Mouse (Mus musculus) midbrain, embryonic 14.5 days (tissue): ENCODE data around the gene Tmem86b. TPM values are rescaled to one million over a fixed set of nuclear protein-coding genes. Genes with fewer than 3 reads are reported as not detected.

Experiments used
- ATAC-seq: fragments of 200-750 bp; cut with Nextera tagmentation; 2 replicates; pipeline ENCODE4 v1.8.0; 2017; ENCODE audit warnings: moderate number of reproducible peaks, moderate library complexity; ENCODE audit not compliant: low FRiP score, low TSS enrichment
- DNase-seq: peaks from one replicate; pipeline ENCODE4 v3.0.0-alpha.2; 2015
- H3K27ac ChIP-seq: fragments of 300-500 bp; sonication (generic); replicated peaks from 2 replicates; pipeline ENCODE4 v1.5.1; 2014; ENCODE audit warnings: mild to moderate bottlenecking, low read depth, low read length, moderate library complexity
- H3K27me3 ChIP-seq: fragments of 300-500 bp; sonication (generic); 2 replicates; pipeline ENCODE4 v1.6.1; 2014; ENCODE audit warnings: low read length, control low read depth, mixed read lengths; ENCODE audit not compliant: control insufficient read depth, insufficient read depth
- H3K36me3 ChIP-seq: fragments of 300-500 bp; sonication (generic); 2 replicates; pipeline ENCODE4 v1.6.1; 2014; ENCODE audit warnings: low read length, control low read depth; ENCODE audit not compliant: control insufficient read depth, insufficient read depth
- H3K4me1 ChIP-seq: fragments of 300-500 bp; sonication (generic); 2 replicates; pipeline ENCODE4 v1.6.1; 2014; ENCODE audit warnings: mild to moderate bottlenecking, antibody characterized with exemption, low read length, control low read depth; ENCODE audit not compliant: control insufficient read depth, insufficient read depth
- H3K4me2 ChIP-seq: fragments of 300-500 bp; sonication (generic); 2 replicates; pipeline ENCODE4 v1.6.1; 2014; ENCODE audit warnings: mild to moderate bottlenecking, low read length, moderate library complexity
- H3K4me3 ChIP-seq: fragments of 300-500 bp; sonication (generic); replicated peaks from 2 replicates; pipeline ENCODE4 v1.5.1; 2014; ENCODE audit warnings: low read depth, low read length
- H3K9ac ChIP-seq: fragments of 300-500 bp; sonication (generic); replicated peaks from 2 replicates; pipeline ENCODE4 v1.6.1; 2014; ENCODE audit warnings: mild to moderate bottlenecking, low read length, moderate library complexity
- H3K9me3 ChIP-seq: fragments of 300-500 bp; sonication (generic); 2 replicates; pipeline ENCODE4 v1.6.1; 2016; ENCODE audit warnings: low read length, control low read depth, mixed read lengths; ENCODE audit not compliant: control insufficient read depth
- WGBS: fragments of 180-500 bp; shearing (Covaris S2); extraction: QIAGEN DNeasy Blood & Tissue Kit; methylation state at CpG from one replicate; pipeline ENCODE4 v1.1.7; 2014; 5-methylcytosine and 5-hydroxymethylcytosine counted together
- polyA plus RNA-seq: library from polyadenylated mRNA; unstranded; fragments of >200 nt; fragmentation: Nextera tagmentation; extraction: Ambion mirVana; gene quantifications from 2 replicates; pipeline ENCODE4 v1.2.1, GENCODE M21; 2014

The Tmem86b gene
- polyA plus RNA-seq, 1 experiment from 2014 or later: 3.2 TPM

- H3K27me3 ChIP-seq: no peaks in the 10 kb centered on the region
- peaks cover 7% of the 10 kb centered on the region for H3K4me1 ChIP-seq
- H3K4me2 ChIP-seq: no peak overlapping the region
- H3K9me3 ChIP-seq: no peaks in the 10 kb centered on the region
- 73% methylated on average over 8 of the region's 8 CpGs for WGBS
- peaks cover 39% of the 10 kb centered on the region for H3K36me3 ChIP-seq
- H3K27ac ChIP-seq: no peak overlapping the region
- H3K9ac ChIP-seq: no peak overlapping the region
- ATAC-seq (no peak), DNase-seq (no peak)
- H3K4me3 ChIP-seq: no peak overlapping the region
Measured at GRCm38 (mm10) chr7:4663179-4663578, 32.0 kb upstream of the Tmem86b start.

GRCm38 (mm10) chr7:4659911-4660443 lies 28.8 kb upstream of the Tmem86b start:
- peaks cover 28% of the 10 kb centered on the region for H3K4me1 ChIP-seq
- H3K4me3 ChIP-seq: peak overlapping the region; percentile 88
- peaks cover 22% of the 10 kb centered on the region for H3K36me3 ChIP-seq
- peak overlapping the region; percentile 95 for H3K27ac ChIP-seq
- peak overlapping the region; percentile 94 for H3K4me2 ChIP-seq
- H3K9me3 ChIP-seq: no peaks in the 10 kb centered on the region
- H3K9ac ChIP-seq: peak overlapping the region; percentile 89; the same call in 1 of the 2 replicates
- DNase-seq (peak; percentile 7), ATAC-seq (no peak)
- 44% methylated on average over 3 of the region's 3 CpGs for WGBS
- no peaks in the 10 kb centered on the region for H3K27me3 ChIP-seq

GRCm38 (mm10) chr7:4658912-4659551 lies 27.8 kb upstream of the Tmem86b start, which contains the start of gene Ppp6r1:
Gene Ppp6r1 (minus strand): TSS chr7:4659019.
- H3K9ac ChIP-seq: peak within 1 kb of the TSS; percentile 89
- H3K27ac ChIP-seq: peak within 1 kb of the TSS; percentile 95
- H3K9me3 ChIP-seq: no peaks in the 10 kb centered on the region
- peak; percentile 99 for DNase-seq
- peak; percentile 96 for ATAC-seq
- under 1% methylated on average over 54 of the region's 54 CpGs for WGBS
- H3K4me3 ChIP-seq: peak within 1 kb of the TSS; percentile 88
- peaks cover 28% of the 10 kb centered on the region for H3K4me1 ChIP-seq
- H3K27me3 ChIP-seq: no peaks in the 10 kb centered on the region
- H3K36me3 ChIP-seq: peaks cover 16% of the 10 kb centered on the region; the same call in 1 of the 2 replicates
- peak within 1 kb of the TSS; percentile 94 for H3K4me2 ChIP-seq

- Histone ChIP-seq H3K4me3 (peak overlapping the region; percentile 88), H3K27me3 (no peaks in the 10 kb centered on the region), H3K4me2 (peak overlapping the region; percentile 94), H3K4me1 (peaks cover 28% of the 10 kb centered on the region), H3K36me3 (peaks cover 9% of the 10 kb centered on the region; the same call in 1 of the 2 replicates), H3K9ac (peak overlapping the region; percentile 89), H3K9me3 (no peaks in the 10 kb centered on the region), H3K27ac (peak overlapping the region; percentile 95)
- ATAC-seq (peak; percentile 69), DNase-seq (peak; percentile 78)
- under 1% methylated on average over 78 of the region's 78 CpGs for WGBS
Measured at GRCm38 (mm10) chr7:4658128-4658907, 27.1 kb upstream of the Tmem86b start.

GRCm38 (mm10) chr7:4657521-4658127 lies 26.4 kb upstream of the Tmem86b start:
- Histone ChIP-seq H3K27ac (peak overlapping the region; percentile 95), H3K4me3 (peak overlapping the region; percentile 88), H3K4me2 (peak overlapping the region; percentile 94), H3K36me3 (peaks cover 9% of the 10 kb centered on the region), H3K4me1 (peaks cover 28% of the 10 kb centered on the region), H3K27me3 (no peaks in the 10 kb centered on the region), H3K9ac (peak overlapping the region; percentile 89), H3K9me3 (no peaks in the 10 kb centered on the region)
- DNase-seq: no peak
- 63% methylated on average over 9 of the region's 9 CpGs for WGBS
- no peak for ATAC-seq

- Histone ChIP-seq H3K4me1 (peaks cover 28% of the 10 kb centered on the region), H3K27ac (no peak overlapping the region), H3K27me3 (no peaks in the 10 kb centered on the region), H3K9me3 (no peaks in the 10 kb centered on the region), H3K4me2 (peak overlapping the region; percentile 94), H3K36me3 (peaks cover 8% of the 10 kb centered on the region), H3K9ac (peak overlapping the region; percentile 89; the same call in 1 of the 2 replicates), H3K4me3 (peak overlapping the region; percentile 13; the same call in 1 of the 2 replicates)
- no peak for DNase-seq
- 71% methylated on average over 1 of the region's 1 CpGs for WGBS
- no peak for ATAC-seq
Measured at GRCm38 (mm10) chr7:4656818-4657217, 25.6 kb upstream of the Tmem86b start.

GRCm38 (mm10) chr7:4655916-4656315 lies 24.7 kb upstream of the Tmem86b start:
- Histone ChIP-seq H3K27me3 (no peaks in the 10 kb centered on the region), H3K4me3 (no peak overlapping the region), H3K4me2 (no peak overlapping the region), H3K9me3 (no peaks in the 10 kb centered on the region), H3K36me3 (peaks cover 8% of the 10 kb centered on the region), H3K27ac (no peak overlapping the region), H3K9ac (0 out of 2 replicates have a peak overlapping the region, but pooled peaks have one; percentile 7), H3K4me1 (peaks cover 28% of the 10 kb centered on the region)
- 80% methylated on average over 1 of the region's 1 CpGs for whole genome bisulfite sequencing
- no peak for ATAC-seq
- no peak for DNase-seq

- Histone ChIP-seq H3K36me3 (peaks cover 8% of the 10 kb centered on the region), H3K4me3 (no peak overlapping the region), H3K27me3 (no peaks in the 10 kb centered on the region), H3K4me2 (no peak overlapping the region), H3K9me3 (no peaks in the 10 kb centered on the region), H3K27ac (no peak overlapping the region), H3K4me1 (peaks cover 28% of the 10 kb centered on the region), H3K9ac (no peak overlapping the region)
- no peak for DNase-seq
- WGBS: 94% methylated on average over 4 of the region's 4 CpGs
- ATAC-seq: no peak
Measured at GRCm38 (mm10) chr7:4655393-4655792, 24.2 kb upstream of the Tmem86b start.
